Mouse (Mus musculus) kidney, postnatal 36 days (tissue): ENCODE results near the gene Pycr1.

Source experiments
- DNase-seq, 2 experiments: peaks; one replicate each; pipeline ENCODE4 v3.0.0; 2021 to 2022; ENCODE audit warnings: mixed read lengths in 2 of 2

Gene Pycr1

DNA sequence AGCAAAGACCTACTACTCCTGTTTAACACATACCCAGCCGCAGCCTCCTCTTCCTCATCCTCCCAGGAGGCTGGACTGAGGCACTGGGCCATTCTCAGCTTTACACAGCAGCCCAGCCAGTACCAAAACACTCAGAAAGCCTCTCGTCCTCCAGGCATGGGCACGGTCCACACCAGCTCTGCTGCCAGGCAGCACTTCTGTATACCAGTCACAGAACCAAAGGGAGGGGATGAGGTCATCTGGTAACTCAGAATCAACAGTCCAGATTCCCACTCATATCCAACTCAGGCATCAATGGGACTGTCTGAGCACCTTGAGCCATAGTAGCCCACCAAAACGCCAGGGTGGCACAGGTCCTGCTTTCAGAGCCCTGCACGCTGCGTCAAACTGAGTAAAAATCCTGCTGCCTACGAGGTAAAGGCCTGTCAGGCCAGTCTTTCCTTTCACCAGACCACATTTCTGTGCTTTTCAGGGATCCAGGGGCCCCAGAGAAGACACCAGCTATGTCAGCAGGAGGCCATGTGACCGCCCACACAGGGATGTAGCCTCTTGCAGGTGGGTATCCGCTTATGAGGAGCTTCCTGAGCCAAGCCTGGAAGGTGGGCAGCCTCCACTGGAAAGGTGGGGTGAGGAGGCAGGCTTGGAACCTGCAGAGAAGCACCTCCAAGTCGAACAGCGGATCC is 16.6 kb downstream of the Pycr1 start:
- DNase-seq: no peak

DNA sequence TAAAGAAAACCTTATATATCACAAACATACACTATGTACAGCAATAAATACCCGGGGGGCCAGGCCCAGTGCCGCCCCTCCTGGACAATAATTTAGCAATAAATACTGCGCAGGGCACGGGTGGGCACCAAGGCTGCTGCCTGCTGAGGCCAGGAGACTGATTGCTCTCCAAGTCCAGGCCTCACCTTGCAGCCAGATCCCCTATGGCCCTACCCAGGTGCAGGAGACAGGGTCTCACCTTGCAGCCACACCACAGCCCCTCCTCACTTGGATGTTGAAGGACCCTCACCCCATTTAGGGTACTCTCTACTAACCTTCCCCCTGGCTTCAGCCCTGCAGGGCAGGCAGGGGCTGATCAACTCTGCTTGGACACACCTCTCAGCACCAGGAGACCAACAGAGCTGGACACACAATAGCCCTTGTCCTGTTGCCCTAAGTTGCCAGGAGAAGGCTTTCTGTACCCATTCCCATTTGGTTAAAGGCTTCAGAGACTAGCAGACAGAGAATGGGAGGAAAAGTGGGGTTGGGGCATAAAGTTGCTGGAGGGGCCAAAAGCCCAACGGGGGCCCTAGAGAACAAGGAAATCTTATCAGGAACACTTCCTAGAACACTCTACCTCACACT is 18.3 kb downstream of the Pycr1 start, which contains the start of gene Sirt7:
TSS of gene Sirt7 (minus strand) at position 89 of the 624 bp plus-strand sequence.
- DNase-seq: no peak

DNA sequence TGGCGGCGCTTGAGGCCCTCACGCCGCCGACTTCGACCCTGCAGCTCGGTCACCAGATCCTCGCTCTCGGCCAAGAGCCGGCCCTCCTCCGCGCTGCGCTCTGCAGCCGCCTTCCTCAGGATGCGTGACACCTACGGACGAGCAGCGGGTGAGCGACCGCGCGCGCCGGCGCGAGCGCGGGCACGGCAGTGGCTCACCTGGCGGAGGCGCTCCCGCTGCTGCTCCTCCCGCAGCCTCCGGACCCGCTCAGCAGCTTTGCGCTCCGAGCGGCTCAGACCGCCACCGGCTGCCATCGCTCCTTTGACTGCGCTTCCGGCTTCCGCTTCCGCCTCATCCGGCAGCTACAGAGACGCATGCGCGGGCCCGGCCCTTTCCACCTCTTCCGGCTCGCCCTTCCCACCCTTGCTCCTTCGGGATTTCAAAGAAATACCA is 18.9 kb downstream of the Pycr1 start:
- peak; percentile 89 to 95 for DNase-seq

DNA sequence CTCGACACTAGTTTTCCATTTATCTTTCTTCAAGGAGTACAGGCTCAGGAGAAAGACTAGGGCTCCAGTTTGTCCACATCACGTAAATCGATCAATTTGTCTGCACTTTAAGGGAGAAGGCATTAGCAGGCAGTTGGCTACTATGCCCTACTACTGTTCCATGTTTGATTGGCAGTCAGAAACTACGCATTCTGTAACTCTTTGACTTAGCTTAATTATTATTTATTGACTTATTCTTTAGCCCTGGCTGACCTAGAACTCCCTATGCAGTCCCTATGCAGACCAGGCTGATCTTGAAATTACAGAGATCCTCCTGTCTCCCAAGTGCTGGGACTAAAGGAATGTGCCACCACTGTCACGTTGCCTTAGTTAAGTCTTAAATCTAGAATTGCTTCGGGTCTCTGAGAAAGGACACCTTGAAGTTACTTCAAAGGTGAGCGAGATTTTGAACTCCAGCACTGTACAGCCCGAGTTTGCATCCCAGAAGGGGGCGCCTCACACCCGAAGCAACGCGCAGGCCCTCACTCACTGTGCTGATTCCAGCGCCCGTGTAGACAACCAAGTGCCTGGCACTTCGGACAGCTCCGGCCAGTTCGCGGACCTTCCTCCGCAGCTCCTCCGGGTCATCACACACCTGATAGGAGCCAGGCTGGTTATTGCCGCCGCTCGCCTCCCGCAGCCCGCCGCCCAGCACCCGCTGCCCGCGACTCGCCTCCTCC is 19.4 kb downstream of the Pycr1 start:
- DNase-seq: peak; percentile 81 to 89

DNA sequence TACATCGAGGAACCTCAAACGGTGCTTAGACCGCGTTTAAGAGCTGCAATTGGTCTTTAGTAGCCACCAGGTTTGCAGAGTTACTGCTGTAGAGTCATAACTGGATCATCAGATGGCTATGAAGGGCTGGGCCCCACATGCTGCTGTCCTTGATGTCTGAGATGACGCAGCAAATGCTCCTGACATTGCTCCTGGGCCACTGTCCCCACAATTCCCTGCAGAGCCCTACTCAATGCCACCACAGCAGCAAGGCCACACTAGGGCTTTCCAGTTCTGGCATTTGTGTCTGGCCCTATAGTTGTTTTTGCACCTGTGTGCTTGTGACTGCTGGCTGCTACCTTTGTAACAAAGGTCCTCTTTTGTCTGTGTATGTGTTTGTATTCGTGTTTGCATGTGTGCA is 20.8 kb downstream of the Pycr1 start:
- DNase-seq: no peak

DNA sequence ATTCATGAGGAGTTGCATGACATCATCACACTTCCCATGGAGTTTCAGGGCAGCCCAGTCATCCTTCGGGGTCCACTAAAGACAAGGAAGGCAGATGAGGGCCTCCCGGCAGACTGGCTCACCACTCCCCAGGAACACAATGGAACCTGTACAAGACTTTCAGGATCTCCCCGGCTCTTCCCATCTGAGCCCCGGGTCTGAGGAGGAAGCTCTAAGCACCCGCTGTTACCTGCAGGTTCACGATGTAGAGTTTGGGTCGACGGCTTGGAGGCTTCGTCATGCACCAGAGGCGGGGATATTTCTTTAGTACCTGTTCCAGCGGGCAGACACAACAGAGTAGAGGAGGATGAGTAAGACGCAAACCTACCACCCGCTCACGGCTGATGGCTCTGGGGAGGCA is 23.4 kb downstream of the Pycr1 start:
- no peak for DNase-seq

DNA sequence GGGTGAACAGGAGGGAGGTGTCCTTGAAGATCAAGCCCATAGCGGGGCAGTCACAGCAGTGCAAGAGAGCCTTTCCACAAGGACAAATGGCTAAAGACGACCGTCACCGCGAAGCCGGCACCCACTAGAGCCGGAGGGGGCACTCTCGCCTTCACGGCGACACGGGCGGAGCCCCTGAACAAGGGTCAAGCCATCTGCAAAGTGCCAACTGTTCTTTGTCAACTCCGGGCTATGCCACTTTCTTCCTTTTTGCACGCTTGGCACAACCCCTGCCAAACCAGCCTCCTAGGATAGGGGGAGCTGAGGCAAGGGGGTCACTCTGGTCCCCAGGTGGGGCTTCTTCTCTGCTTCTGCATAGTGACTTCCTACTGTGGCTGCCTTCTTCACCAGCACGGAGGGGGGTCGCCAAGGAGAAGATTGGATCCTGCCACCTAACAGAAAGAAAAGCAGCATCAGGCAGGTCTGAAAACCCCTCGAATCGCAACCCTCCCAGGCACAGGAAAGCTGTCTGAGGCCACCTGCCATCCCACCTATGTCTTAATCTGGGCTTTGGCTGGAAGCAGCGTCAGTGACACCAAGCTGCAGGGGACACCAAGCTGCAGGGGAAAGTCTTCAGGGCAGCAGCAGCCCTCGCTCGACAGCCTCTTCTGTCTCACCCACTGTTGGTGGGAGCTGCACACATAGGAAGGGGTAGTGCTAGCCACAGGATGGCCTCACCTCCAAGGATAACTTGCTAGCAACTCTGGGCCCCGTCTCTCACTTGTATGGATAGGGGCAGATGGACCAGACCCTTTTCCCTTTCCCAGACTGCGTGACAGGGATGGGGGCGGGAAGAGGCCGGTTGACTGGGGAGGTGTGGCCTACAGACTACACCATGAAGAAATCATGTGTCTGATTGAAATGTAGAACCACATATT is 24.7 kb downstream of the Pycr1 start:
- DNase-seq: no peak

DNA sequence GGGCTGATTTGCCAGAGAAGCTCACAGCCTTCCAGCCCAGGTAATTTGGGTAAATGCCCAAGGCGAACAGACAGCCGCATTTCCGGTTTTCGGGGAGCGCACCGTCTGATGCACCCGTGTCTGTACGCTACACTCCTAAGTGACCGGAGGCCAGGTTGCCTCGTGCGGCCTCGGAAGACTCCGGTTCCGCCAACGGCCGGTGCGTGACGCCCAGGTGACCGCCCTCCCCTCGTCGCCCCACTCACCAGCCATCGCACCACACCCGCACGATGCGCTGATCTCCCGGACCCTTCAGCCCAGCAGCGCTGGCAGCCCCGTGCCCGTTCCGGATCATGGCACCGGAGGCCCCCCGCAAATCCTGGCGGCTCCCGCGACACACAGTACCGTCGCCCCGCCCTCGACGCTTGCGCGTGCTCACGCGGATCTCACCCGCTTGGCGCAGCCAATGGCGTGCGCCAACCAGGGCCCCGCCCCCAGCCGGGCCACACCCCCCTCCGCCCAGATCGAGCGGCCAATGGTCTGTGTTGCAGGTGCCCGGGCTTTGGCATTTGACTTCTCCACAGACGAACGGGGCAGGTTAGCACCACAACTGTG is 26.0 kb downstream of the Pycr1 start, which contains the start of gene Pcyt2:
TSS of gene Pcyt2 (minus strand) at position 418 of the 594 bp plus-strand sequence.
- peak; percentile 95 to 98 for DNase-seq

DNA sequence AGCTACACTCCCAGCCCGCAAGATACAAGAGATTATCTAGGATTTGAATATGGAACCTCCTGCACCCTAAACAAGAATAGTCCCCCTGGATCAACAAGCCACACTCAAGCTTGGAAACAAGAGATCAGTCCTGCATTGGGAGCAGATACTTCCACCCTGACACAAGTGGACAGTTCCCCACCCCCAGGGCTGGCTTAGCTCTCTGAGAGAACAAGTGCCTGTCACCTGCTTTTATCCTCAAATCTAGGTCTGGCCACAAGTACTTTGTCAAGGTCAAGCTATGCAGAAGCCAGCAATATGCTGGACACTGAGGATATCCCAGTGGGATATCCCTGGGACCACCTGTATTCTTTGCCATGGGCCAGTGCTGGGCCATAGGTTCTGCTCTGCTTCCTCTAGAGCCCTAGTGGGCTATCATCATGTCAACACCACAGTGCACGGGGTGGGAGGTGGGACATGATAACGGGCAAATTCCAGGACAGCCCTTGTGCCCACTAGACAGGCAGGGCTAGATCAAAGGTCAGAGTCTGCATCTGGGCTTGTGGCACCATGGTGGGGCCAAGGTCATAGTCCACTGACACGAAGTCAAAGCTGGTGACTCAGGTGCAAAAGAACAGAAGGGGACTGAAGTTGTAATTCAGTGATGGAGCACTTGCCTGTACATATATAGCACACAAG is 26.8 kb downstream of the Pycr1 start:
- peak; percentile 74 to 84 for DNase-seq

DNA sequence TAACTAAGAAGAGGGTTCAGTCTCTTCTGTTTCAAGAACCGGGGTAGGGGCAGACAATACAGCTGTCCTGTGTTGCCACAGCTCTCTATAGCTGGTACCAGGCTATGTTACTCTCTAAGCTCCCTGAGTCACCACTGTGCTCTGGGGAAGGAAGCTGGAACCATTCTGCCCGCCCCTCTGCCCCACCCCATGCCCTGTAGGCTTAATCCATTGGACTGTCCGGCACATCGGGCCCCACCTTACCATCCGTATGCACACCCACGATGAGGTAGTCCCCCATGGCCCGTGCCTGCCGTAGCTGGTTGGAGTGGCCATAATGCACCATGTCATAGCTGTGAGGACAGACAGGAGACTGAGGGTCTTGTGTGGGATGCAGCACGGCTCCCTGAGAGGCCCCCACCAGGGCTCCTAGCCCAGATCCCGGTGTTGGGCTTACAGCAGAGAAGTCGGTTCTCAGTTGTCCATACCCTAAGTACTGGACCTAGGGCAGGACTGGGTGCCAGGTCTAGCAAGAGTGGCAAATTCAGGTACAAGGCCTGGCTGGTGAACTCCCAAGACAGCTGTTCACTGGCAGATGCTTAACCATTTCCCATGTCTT is 27.9 kb downstream of the Pycr1 start:
- DNase-seq: no peak

DNA sequence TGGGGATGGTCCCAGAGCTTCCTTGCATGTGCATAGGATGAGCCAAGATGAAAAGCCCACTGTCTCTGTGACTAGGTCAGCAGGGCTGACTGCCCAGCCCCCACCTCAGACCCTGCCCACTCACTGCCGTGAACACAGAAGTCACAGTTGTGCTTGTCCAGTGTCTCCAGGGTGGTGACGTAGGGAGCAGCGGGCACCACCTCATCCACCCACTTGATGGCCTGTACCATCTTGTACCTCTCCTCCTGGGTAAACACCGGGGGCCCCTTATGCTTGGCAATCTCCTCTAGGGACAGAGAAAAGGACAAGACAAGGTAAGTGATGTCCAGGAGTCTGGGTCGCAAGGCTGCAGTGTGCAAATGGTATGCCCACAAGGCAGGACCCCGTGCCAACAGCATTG is 28.4 kb downstream of the Pycr1 start:
- no peak for DNase-seq

DNA sequence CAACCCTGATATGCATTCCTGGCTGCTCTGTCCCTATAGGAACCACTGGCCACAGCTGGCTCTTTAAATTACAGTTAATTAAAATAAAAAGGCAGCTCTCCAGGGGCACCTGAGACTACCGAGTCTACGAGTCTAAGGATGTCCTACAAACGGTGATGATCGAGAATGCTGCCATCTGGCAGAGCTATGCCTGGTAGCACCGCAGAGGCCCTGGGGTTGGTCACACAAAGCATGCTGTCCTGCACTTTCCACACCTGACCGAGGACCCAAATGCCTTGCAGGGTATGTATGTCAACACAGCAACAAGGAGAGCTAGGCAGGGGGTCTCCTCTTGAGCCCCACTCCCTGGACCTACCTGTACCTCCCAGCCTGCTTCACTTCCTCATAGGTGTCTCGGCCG is 29.6 kb downstream of the Pycr1 start:
- no peak for DNase-seq

DNA sequence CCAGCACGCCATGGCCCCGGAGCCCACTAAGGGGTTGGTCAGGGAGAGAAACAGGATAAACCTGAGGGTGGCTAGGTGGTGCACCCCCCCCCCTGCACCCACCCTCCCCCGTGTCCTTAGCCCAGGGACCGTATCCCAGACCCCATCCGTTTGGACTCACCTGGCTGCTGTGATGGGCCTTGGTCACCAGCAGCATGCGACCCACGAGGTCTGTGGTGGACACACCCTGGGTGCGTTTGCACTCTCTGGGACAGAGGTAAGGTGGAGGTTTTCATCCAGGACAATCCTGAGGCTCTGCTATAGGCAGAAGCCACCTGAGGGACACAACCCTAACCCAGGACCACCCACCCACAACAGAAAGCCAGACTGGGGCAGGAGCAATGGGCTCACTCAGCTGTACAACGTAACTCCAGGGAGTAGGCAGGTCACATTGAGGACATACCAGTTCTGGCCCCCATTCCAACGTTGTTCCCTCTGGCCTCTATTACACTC is 30.0 kb downstream of the Pycr1 start:
- no peak for DNase-seq

DNA sequence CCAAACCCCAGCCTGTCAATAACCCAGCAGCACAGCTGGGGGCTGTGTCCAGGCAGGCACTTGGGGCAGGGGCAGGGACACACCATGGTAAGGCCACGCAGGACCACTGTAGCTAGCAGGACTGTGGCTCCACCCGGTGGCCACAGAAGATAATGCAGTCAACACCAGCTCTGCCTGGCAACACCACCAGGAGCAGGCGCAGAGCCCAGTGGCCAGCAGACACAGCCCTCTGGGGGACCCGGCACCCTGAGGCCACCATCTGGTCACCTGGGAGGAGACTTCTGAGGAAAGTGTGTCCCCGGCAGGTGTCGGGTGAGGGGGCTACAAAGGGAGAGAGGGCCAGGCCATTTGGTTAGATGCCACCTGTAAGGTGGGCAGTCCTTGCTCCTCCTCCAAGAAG is 30.8 kb downstream of the Pycr1 start:
- peak; percentile 76 to 89 for DNase-seq

DNA sequence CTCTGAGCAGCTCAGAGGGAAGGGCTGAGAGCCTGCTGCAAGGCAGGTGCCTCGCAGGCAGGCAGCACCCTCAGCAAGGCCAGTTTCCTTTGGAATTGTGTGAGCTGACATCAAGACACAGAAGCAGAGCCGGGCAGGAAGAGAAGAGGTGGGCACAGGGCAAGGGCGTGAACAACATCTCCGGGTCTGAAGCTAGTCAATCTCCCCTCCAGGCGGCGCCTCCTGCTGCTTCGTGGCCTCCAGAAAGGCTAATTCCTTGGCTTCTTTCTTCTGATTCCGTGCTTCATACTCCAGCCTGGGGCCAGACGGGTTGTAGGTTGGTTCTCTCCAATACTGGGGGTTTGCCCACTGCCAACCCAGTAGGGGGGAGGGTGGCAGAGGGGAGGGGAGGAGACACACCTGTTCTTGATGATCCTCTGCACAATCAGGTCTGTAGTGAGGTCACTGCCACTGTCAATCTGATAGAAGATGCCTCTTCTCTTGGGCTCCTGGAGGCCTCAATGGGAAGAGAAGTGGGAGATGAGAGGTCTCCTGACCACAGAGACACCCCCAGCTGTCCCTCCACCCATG is 33.0 kb downstream of the Pycr1 start:
- DNase-seq: no peak

DNA sequence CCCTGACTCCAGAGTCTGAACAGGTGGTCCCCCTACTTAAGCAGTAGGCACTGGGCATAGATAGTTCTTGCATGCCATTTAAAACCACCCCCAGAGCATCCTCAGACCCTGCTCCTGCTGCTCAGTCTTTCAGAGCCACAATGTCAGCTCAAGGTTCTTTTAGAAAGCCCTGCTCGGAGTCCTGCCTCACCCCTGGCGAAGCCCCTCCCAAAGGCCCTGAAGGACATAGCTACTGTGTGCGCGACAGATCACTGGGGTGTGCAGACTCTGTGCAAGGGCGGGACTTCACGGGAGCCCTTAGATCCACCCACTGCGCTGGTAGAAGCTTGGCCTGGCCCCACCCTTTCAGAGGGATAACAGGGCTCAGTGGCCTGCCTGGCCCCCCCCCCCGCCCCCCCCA is 34.3 kb downstream of the Pycr1 start:
- peak; percentile 67 for DNase-seq

DNA sequence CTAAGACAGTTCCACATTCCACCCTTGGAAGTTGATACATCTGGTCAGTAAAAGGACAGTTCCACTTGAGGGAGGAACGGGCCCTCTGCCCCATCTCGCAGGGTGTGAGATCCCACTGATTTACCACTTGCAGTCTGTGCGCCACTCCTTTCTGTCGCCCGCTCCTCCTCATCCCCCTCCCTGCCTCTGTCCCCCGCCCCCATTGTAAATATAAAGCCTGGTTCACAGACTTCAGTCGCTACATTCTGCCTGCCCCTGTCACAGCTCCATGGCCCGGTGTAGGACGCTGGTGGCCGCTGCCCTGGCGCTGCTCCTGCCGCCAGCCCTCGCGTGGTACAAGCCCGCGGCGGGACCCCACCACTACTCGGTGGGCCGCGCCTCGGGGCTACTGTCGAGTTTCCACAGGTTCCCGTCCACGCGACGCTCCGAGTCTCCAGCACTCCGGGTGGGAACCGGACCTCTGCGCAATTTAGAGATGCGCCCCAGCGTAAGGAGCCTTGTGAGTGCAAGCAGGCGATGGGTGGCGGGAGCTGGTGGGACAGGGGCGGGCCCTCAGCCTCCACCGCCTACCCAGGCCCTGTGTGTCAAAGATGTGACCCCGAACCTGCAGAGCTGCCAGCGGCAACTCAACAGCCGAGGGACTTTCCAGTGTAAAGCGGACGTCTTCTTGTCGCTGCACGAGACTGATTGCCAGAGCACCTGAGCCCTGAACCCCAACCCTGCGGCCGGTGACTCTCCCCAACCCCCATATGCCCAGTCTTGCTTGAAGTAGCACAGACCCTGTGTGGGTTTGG is 35.1 kb downstream of the Pycr1 start, which contains the start of gene Npb:
TSS of gene Npb (plus strand) at position 237 of the 794 bp plus-strand sequence.
- DNase-seq: no peak

DNA sequence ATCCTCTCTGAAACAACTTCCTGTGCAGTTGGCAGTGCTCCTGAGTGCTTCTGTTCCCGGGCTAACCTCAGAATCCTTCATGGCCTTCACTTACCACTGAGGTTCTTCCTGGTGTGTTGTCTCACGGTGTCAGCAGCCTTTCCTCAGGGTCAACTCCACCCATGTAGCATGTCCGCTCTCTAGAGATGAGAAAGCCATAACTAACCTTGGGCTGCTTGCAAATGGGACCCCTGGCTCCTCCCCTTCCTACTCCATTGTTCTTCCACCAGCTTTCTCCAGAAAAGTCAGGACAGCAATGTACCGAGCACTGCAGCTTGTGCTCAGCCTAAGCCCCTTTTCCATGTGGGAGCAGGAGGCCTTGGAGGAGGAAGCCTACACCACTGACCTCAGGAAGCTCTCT is 36.8 kb downstream of the Pycr1 start:
- no peak for DNase-seq

DNA sequence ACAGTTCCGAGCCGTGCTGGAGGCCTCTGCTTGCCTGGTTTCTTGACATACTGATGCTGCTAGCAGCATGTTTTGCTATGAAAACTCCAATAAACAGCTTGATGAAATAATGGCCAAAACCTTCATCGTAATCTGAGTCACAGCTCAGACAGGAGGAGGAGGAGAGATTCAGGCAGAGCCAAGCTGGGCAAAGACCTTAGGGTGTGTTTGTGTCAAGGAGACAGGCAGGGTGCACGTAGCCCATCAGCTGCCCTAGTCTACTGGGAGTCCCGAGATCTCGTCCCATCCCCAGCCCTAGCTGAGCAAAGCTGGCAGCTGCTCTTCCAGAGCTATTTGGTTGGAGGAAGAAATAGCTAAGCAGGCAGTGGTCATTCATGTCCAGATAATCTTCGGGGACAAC is 37.9 kb downstream of the Pycr1 start:
- DNase-seq: no peak

DNA sequence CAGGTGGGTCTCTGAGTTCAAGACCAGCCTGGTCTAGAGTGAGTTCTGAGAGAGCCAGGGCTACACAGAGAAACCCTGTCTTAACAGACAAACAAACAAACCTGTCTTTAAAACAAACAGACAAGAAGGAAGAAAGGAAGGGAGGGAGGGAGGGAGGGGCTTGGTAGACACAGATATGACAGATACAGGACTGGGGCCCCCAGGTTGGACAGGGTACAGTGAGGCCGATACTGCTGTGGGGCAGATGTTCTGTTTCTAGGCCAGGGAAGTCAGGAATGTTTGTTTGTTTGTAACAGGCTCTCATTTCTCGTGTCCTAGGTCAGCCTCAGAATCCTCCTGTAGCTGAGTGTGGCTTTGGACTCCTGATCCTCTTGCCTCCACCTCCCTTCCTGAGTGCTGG is 40.0 kb downstream of the Pycr1 start:
- DNase-seq: no peak
